ENCODE assay signal across 21 mouse cellular contexts in genomic region chr15:99038797-99039196, GRCm38 (mm10). TPM values are rescaled to one million over a fixed set of nuclear protein-coding genes. Genes with fewer than 3 reads are reported as not detected.
"Had no signal": no experiment of that assay in that cellular context is flagged by ENCODE, and none has a peak within 500 bp of the region (broad histone marks: within the 10 kb centered on the region; RNA-seq: fewer than 3 reads in every experiment).

No protein-coding gene starts in this region.

- H3K36me3 ChIP-seq: midbrain, embryonic 15.5 days had no signal

- H3K4me3 ChIP-seq: lung, embryonic 15.5 days; megakaryocyte, embryonic 14.5 days; midbrain, embryonic 13.5 days; midbrain, embryonic 15.5 days; neural tube, embryonic 12.5 days; stomach, embryonic 15.5 days had no signal

- DNase-seq: liver, postnatal 0 days; lung, adult 2 months; lung, postnatal 14 days; lung, postnatal 36 days; right cerebral cortex, postnatal 14 days; thymus, postnatal 14 days; thymus, postnatal 36 days had no signal

- H3K4me2 ChIP-seq: lung, embryonic 15.5 days; midbrain, embryonic 11.5 days; midbrain, embryonic 13.5 days; midbrain, embryonic 15.5 days; neural tube, embryonic 12.5 days; stomach, embryonic 15.5 days had no signal

- H3K9ac ChIP-seq: liver, postnatal 0 days; lung, embryonic 15.5 days; midbrain, embryonic 13.5 days; midbrain, embryonic 15.5 days; neural tube, embryonic 12.5 days; stomach, embryonic 15.5 days had no signal

- H3K27me3 ChIP-seq: lung, embryonic 15.5 days; midbrain, embryonic 13.5 days; midbrain, embryonic 15.5 days; neural tube, embryonic 12.5 days; stomach, embryonic 15.5 days had no signal

- ATAC-seq: liver, postnatal 0 days; lung, postnatal 0 days; midbrain, embryonic 13.5 days; midbrain, embryonic 15.5 days had no signal

- H3K9me3 ChIP-seq: lung, embryonic 15.5 days; megakaryocyte, embryonic 14.5 days; midbrain, embryonic 13.5 days; midbrain, embryonic 15.5 days; neural tube, embryonic 12.5 days; stomach, embryonic 15.5 days had no signal

- H3K27ac ChIP-seq: lung, embryonic 15.5 days; macrophage; midbrain, embryonic 13.5 days; midbrain, embryonic 15.5 days; neural tube, embryonic 12.5 days; stomach, embryonic 15.5 days; stomach, postnatal 0 days had no signal

RNA-seq across cellular contexts. Expression of gene Prph, which starts 16.2 kb away (rescaled TPM):
- total RNA-seq: monocyte, adult 5-6 weeks; neutrophil, adult 5-6 weeks had no signal

RNA-seq across cellular contexts. Expression of gene Troap, which starts 35.6 kb away (rescaled TPM):
- total RNA-seq: monocyte, adult 5-6 weeks had no signal

RNA-seq across cellular contexts. Expression of gene C1ql4, which starts 48.8 kb away (rescaled TPM):
- total RNA-seq: megakaryocyte progenitor cell, adult 5-6 weeks; monocyte, adult 5-6 weeks; neutrophil, adult 5-6 weeks had no signal
- polyA plus RNA-seq: lung, adult 2 months; lung, embryonic 15.5 days; lung, postnatal 0 days; macrophage; spleen, adult 2 months; stomach, embryonic 15.5 days; stomach, postnatal 0 days had no signal

RNA-seq across cellular contexts. Expression of gene Dnajc22, which starts 54.2 kb away (rescaled TPM):
- total RNA-seq: megakaryocyte progenitor cell, adult 5-6 weeks; monocyte, adult 5-6 weeks; neutrophil, adult 5-6 weeks had no signal
- polyA plus RNA-seq: macrophage had no signal
